Mouse (Mus musculus) cerebellum, adult 2 months (tissue): Measurements from ENCODE around the gene Hoxb4.

Source experiments
- CTCF ChIP-seq: fragments of 200-500 bp; IDR thresholded peaks from 2 replicates; pipeline ENCODE4 v1.5.1; 2011; ENCODE audit warnings: low read depth, mild to moderate bottlenecking, control low read depth, low read length, moderate library complexity, borderline replicate concordance; ENCODE audit not compliant: insufficient read depth
- POLR2A ChIP-seq: fragments of 200-500 bp; IDR thresholded peaks from 2 replicates; pipeline ENCODE4 v1.6.1; 2011; ENCODE audit warnings: low read length, control low read depth, borderline replicate concordance; ENCODE audit not compliant: insufficient read depth

- TF ChIP-seq CTCF = no peak
- TF ChIP-seq POLR2A = no peak
These were observed 35.2 kb upstream of the Hoxb4 start for GRCm38 (mm10) chr11:96282795-96283430.
